Mouse (Mus musculus) left cerebral cortex, postnatal 14 days (tissue): ENCODE results near the gene Tstd2. TPM values are rescaled to one million over a fixed set of nuclear protein-coding genes. Genes with fewer than 3 reads are reported as not detected.

Experiments
- DNase-seq, 2 experiments: peaks; one replicate each; pipeline ENCODE4 v3.0.0; 2021 to 2022; ENCODE audit warnings: low spot score in 2 of 2, mixed read lengths in 1 of 2
- intact Hi-C: fragments of 180-260 bp; cut with DNase I; formaldehyde crosslinking; loops from one replicate; pipeline ENCODE4 v1.15.1; 2025
- long read RNA-seq, 2 experiments: library from polyadenylated mRNA; stranded (forward); transcript quantifications; one replicate each; pipeline ENCODE4 v2.0.0; 2021
- total RNA-seq, 2 experiments: library from RNA; stranded (reverse); gene quantifications; 2 replicates each; pipeline ENCODE4 v1.2.3; 2021

Tstd2 gene
- total RNA-seq = 10 to 100 TPM; 12.9 to 18.1 TPM
- long read RNA-seq, experiment 1, transcript Tstd2-202 (10 exons, 3,726 nt) = major isoform, 5 of 12 reads
- long read RNA-seq, experiment 1, partial matches to known transcripts = 3 of 12 reads
- long read RNA-seq, experiment 1, other reads (novel, unspliced or antisense) = 3 of 12 reads
- long read RNA-seq, experiment 2, partial matches to known transcripts = 0 of 11 reads
- long read RNA-seq, experiment 2, other reads (novel, unspliced or antisense) = 5 of 11 reads

GRCm38 (mm10) chr4:46138287-46139222, at the start of gene Tstd2, which contains the start of gene Ncbp1:
Gene Tstd2 (minus strand): TSS chr4:46138694.
Gene Ncbp1 (plus strand): TSS chr4:46138613.
- DNase-seq = peak; percentile 86 to 89
- intact Hi-C loops = no loop called here

GRCm38 (mm10) chr4:46186466-46186865, 48.0 kb upstream of the Tstd2 start:
- intact Hi-C loops = no loop called here
- no peak for DNase-seq

DNA sequence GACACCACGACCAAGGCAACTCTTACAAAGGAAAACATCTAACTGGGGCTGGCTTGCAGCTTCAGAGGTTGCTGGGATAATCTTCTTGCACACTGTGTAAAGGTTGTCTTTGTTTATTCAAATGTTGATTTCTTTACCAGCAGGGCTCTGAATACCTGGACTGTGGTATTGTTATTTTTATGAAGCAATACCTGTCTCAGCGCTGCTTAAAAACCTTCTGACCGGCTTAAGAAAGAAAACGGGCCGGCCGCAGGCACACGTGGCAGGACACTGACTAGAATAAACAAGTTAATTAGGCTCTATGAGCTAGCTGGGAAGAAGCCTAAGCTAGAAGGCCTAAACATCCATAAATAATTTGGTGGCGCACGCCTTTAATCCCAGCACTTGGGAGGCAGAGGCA, 47.4 kb upstream of the Tstd2 start:
- no peak for DNase-seq
- intact Hi-C loops = no loop called here

GRCm38 (mm10) chr4:46185423-46185822, 46.9 kb upstream of the Tstd2 start:
- intact Hi-C loops = no loop called here
- no peak for DNase-seq

DNA sequence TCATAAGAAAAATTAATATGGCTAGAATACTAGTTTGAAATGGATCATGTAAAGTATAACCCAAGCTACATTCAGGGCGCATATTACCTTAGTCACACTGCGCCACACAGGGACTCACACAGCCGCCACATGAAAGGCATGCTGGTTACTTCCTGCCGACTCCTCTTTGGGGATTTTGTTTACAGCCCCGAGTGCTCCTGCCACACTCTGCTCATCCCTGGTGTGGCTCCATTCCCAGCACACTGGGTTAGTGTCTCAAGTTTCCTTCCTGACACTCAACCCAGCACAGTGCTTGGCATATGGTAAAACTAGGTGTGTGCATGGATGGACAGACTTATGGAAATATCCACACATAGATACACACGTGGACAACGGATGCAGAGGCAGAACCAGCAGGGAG, 43.7 kb upstream of the Tstd2 start:
- intact Hi-C loops = no loop called here
- no peak for DNase-seq

DNA sequence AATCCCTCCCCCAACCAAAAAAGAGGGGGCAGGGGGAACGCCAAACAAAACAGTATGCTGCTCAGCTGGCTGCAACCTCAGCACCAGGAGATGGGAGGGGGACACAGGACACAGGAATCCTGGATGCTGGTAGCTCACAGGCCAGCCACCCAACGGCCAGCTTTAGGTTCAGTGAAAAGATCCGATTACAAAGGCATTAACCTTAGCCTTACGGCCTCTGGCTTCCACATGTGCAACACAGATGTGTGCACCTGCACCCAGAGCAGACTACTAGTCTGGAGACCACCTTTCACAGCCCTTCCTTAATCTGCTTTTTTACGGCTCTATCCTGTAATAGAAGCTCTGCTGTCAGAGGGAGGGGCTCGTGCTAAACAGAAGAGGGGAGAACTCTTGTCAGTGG, 42.7 kb upstream of the Tstd2 start:
- DNase-seq = no peak
- intact Hi-C loops = no loop called here

DNA sequence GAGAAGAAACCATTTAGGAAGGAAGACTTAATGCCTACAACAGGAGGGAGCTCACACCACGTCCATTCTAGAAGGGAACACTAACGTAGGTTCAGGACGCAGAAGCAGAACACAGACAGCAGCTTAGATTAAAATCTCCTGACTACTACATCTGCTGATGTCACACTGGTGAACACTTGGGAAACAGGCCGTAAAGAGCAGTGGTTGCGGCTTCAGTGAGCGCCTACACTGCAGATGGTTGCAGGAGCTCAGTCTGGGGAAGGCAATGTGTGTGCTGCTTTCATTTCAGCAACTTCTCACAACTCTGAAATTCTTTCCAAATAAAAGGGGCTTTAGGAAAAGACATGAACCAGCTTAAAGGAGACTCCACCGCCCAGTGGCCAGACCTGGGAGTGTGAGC, 39.0 kb upstream of the Tstd2 start:
- no peak for DNase-seq
- intact Hi-C loops = no loop called here

- peak in 1 of 2 experiments; percentile 52 for DNase-seq
- intact Hi-C loops = no loop called here
Measured at GRCm38 (mm10) chr4:46177018-46177417, 38.5 kb upstream of the Tstd2 start.

DNA sequence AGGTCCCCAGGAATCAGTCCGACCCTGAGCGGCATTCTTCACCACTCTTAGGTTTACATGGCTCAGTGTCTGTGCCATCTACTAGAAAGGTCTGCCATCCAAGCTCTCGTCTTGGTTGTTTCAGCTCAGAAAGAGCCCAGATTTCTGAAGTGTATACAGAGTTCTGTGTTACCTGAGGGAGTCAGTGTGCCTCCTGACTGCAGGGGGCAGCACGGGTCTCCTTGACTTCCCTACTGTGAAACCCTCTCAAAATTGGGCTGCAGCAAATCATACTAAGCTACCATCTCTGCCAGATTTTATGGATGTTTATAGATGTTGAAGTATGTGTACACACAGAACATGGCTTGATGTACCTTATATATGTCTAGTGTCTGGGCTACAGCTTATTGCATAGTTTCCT, 37.8 kb upstream of the Tstd2 start:
- intact Hi-C loops = no loop called here
- DNase-seq = no peak

DNA sequence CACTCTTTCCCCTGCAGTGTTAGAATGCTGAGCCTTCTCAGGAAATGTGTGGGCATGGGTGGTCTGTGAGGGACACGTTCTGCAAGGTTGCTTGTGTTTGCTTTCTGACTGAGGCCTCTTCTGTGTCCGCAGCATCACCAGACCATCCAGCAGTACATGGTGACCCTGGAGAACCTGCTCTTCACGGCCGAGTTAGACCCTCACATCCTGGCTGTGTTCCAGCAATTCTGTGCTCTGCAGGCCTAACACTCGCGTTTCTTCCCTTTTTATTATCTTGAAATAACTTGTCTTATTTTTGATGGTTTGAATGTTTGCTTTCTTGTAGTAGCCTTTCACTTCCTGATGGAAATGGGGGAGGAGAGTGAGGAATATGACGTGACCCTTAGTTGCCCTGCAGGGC, 33.3 kb upstream of the Tstd2 start:
- DNase-seq = no peak
- intact Hi-C loops = no loop called here

GRCm38 (mm10) chr4:46165831-46166230, 27.3 kb upstream of the Tstd2 start:
- no peak for DNase-seq
- intact Hi-C loops = loop anchor here (2.0 kb wide), 1 partner anchor 15 kb away; no protein-coding TSS in a partner anchor

DNA sequence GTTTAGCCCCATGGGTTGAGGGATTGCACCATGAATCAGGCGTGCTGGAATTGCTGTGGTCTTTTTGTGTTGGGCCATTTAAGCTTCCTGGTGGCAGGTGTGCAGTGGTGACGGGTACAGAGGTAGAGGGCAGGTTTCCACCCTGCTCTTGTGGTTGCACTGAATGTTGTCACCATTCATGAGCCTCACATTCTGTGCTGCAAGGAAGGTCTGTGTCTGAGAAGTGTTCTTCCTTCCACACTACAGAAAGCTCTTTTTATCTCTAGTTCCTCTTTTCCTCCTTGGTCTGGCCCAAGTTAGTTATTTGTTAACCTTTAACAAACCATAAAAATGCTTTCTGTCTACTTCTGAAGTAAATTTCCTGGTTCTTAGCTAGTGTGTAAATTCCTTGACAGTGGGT, 25.5 kb upstream of the Tstd2 start:
- no peak for DNase-seq
- intact Hi-C loops = no loop called here

DNA sequence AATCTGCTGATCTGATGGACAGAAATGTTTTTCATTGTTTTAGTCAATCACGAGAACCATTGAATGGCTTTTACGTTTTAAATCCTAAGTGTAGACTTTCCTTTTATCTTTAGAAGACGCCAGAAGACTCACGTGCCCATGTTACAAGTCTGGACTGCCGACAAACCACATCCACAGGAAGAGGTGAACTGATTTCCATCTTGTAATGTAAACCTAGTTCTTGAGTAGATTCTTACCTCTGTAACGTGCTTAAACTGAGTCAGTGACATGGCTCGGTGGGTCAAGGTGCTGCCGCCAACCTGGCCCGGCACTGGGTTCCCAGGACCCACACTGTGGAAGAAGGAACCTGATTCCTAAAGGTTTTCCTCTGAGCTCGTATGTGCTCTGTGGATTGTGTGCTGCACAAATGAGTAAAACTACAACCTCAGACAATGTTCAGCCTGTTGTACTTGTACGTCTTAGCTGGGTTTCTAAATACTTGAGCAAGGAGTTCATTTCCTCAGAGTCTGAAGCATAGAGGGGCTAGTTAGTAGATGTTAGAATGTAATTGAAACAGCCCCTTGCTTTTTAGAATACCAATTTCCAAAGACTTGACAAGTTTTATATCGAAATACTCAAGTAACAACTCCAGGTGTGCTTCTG, 13.5 kb upstream of the Tstd2 start:
- intact Hi-C loops = loop anchor here (2.0 kb wide), 1 partner anchor 15 kb away; no protein-coding TSS in a partner anchor
- no peak for DNase-seq

DNA sequence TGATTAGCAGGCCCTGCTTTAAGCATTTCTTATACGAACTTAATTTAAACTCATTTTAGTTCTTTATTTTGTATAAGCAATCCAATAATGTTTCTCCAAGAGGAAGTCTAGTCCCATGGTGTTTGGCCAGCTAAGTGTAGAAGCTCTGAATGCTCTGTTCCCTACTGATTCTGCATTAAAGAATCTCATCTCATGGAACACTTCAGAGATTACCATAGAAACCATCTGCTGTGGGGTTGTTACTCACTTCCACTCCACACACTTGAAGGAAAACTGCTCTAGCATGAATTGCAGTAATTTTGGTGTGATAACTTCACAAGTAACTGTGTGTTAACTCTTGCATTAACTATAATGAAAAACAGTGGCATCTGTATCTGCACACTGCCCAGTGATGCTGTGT, 8.4 kb upstream of the Tstd2 start:
- intact Hi-C loops = no loop called here
- peak; percentile 20 to 62 for DNase-seq

- intact Hi-C loops = no loop called here
- no peak for DNase-seq
Measured at GRCm38 (mm10) chr4:46144323-46144722, 5.8 kb upstream of the Tstd2 start.

DNA sequence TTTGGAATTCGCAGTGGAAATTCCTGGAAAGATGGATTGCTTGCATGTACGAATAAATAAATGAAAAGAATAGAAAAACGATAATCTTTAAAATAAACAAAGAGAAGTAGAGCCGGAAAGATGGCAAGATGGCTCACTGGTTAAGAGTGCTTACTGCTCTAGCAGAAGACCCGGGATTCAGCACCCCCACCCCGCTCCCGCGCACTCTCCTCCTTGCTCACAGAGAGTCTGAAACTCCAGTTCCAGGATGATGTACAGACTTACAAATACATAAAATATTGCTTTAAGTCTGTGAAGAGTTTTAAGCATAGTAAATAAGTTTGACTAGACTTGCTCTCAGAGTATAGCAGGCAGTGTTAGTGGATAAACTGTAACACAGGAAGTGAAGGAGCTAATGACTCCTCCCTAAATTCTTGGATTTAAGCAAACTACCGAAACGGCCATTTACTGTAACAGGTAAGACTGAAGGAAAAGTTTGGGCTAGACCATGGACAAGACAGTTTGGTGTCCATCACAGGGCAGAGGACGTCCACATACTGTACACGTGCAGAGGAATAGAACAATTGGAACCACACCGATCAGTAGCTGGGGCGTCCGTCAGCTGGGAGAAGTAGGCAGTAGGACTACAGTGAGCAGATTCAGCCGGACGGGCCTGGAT, 736 bp downstream of the Tstd2 start:
- intact Hi-C loops = no loop called here
- DNase-seq = no peak

GRCm38 (mm10) chr4:46131791-46132190, 6.7 kb downstream of the Tstd2 start:
- DNase-seq = no peak
- intact Hi-C loops = no loop called here

GRCm38 (mm10) chr4:46130221-46130620, 8.3 kb downstream of the Tstd2 start:
- intact Hi-C loops = no loop called here
- peak; percentile 38 to 45 for DNase-seq

GRCm38 (mm10) chr4:46129311-46130004, 9.0 kb downstream of the Tstd2 start:
- intact Hi-C loops = loop anchor here (5.0 kb wide), 2 partner anchors 187 to 712 kb away; no protein-coding TSS in a partner anchor
- no peak for DNase-seq
